Mouse (Mus musculus) liver, adult 2 months (tissue): ENCODE measurements at regions not wholly inside any gene's neighbourhood (a gene's known extent, or its start where the extent isn't known, plus 50 kb on each side); places are given as distances from the start of the nearest gene placed in this dataset.

Experiments
- CTCF ChIP-seq: fragments of 200-500 bp; IDR thresholded peaks from 2 replicates; pipeline ENCODE4 v1.5.1; 2011; ENCODE audit warnings: low read depth, low read length, control low read depth
- POLR2A ChIP-seq: fragments of 200-500 bp; IDR thresholded peaks from 2 replicates; pipeline ENCODE4 v1.6.1; 2011; ENCODE audit warnings: low read length, control low read depth; ENCODE audit not compliant: insufficient read depth; ENCODE audit errors: extremely low read depth

DNA sequence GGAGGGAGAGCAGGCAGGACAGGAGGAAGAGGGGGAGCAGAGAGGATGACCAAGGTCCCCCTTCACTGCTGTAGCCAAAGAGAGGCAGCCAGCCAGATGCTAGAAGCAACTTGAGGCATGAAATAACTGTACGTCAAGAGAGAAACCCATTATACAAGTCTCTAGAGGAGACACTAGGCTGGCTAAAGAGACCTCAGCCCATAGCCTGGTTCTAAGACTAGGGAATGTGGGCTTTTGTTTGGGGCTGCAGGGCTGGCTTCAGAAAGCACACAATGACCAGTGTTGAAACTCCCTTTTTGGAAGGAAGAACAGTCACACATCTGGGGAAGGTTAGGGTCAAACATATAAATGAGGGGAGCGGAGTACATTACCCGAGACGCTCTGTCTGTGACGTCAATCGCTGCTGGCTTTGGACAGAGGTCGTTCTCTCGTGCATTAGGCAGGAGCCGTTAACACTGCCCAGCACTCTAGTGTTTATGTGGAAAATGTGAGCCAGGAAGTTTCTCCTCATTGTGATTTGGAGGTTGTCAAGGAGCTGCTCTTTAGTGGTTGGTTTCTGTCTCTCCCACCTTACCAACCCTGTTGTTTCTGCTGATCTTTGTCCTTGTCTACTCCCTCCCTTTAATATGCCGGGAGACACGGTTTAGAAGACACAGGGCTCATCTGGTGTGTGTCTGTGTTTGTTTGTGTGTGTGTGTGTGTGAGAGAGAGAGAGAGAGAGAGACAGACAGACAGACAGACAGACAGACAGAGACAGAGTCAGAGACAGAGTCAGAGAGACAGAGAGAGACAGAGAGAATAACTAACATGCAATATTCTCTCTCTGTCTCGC lies 57.5 kb upstream of the Gm45716 start:
- TF ChIP-seq CTCF = no peak
- TF ChIP-seq POLR2A = no peak
